Mouse (Mus musculus) liver, embryonic 13.5 days (tissue): ENCODE results near the gene Hoxd10. TPM values are rescaled to one million over a fixed set of nuclear protein-coding genes. Genes with fewer than 3 reads are reported as not detected.

Experiments used
- ATAC-seq: fragments of 200-750 bp; cut with Nextera tagmentation; 2 replicates; pipeline ENCODE4 v1.8.0; 2017; ENCODE audit warnings: low read depth, mild to moderate bottlenecking, moderate number of reproducible peaks, moderate library complexity
- DNase-seq: peaks from one replicate; pipeline ENCODE4 v3.0.0; 2022
- H3K27ac ChIP-seq: fragments of 300-500 bp; sonication (generic); 2 replicates; pipeline ENCODE4 v1.5.1; 2015; ENCODE audit warnings: moderate library complexity, mild to moderate bottlenecking, inconsistent platforms
- H3K27me3 ChIP-seq: fragments of 300-500 bp; sonication (generic); 2 replicates; pipeline ENCODE4 v1.6.1; 2015; ENCODE audit warnings: mild to moderate bottlenecking, inconsistent platforms
- H3K36me3 ChIP-seq: fragments of 300-500 bp; sonication (generic); 2 replicates; pipeline ENCODE4 v1.6.1; 2015; ENCODE audit warnings: mild to moderate bottlenecking, inconsistent platforms
- H3K4me1 ChIP-seq: fragments of 300-500 bp; sonication (generic); replicated peaks from 2 replicates; pipeline ENCODE4 v1.6.1; 2015; ENCODE audit warnings: inconsistent platforms
- H3K4me2 ChIP-seq: fragments of 300-500 bp; sonication (generic); 2 replicates; pipeline ENCODE4 v1.6.1; 2015; ENCODE audit warnings: inconsistent platforms, mild to moderate bottlenecking, moderate library complexity
- H3K4me3 ChIP-seq: fragments of 300-500 bp; sonication (generic); replicated peaks from 2 replicates; pipeline ENCODE4 v1.5.1; 2015; ENCODE audit warnings: mild to moderate bottlenecking, inconsistent platforms
- H3K9ac ChIP-seq: fragments of 300-500 bp; sonication (generic); 2 replicates; pipeline ENCODE4 v1.6.1; 2015; ENCODE audit warnings: mild to moderate bottlenecking, inconsistent platforms
- H3K9me3 ChIP-seq: fragments of 300-500 bp; sonication (generic); replicated peaks from 2 replicates; pipeline ENCODE4 v1.6.1; 2016; ENCODE audit warnings: inconsistent platforms
- whole genome bisulfite sequencing: fragments of 180-500 bp; shearing (Covaris S2); methylation state at CpG from one replicate; pipeline ENCODE4 v1.1.7; 2015; ENCODE audit not compliant: insufficient replicate concordance; 5-methylcytosine and 5-hydroxymethylcytosine counted together
- polyA plus RNA-seq: library from polyadenylated mRNA; unstranded; fragments of >200 nt; fragmentation: Nextera tagmentation; extraction: Ambion mirVana; gene quantifications from 2 replicates; pipeline ENCODE4 v1.2.1, GENCODE M21; 2015

Hoxd10 gene
- polyA plus RNA-seq, 1 experiment from 2014 or later: not detected

- Histone ChIP-seq H3K4me1 (no peaks in the 10 kb centered on the region), H3K36me3 (no peaks in the 10 kb centered on the region), H3K4me2 (no peak overlapping the region), H3K9me3 (no peaks in the 10 kb centered on the region), H3K27me3 (peaks cover 98% of the 10 kb centered on the region), H3K27ac (no peak overlapping the region), H3K4me3 (no peak overlapping the region), H3K9ac (no peak overlapping the region)
- DNase-seq (no peak), ATAC-seq (no peak)
- WGBS: 13% methylated on average over 9 of the region's 9 CpGs
These were observed 40.2 kb downstream of the Hoxd10 start for GRCm38 (mm10) chr2:74731799-74732512.

GRCm38 (mm10) chr2:74732513-74733316 lies 41.0 kb downstream of the Hoxd10 start:
- Histone ChIP-seq H3K4me2 (no peak overlapping the region), H3K4me3 (no peak overlapping the region), H3K27ac (no peak overlapping the region), H3K27me3 (peaks cover 98% of the 10 kb centered on the region), H3K9ac (no peak overlapping the region), H3K4me1 (no peaks in the 10 kb centered on the region), H3K9me3 (no peaks in the 10 kb centered on the region), H3K36me3 (no peaks in the 10 kb centered on the region)
- DNase-seq (no peak), ATAC-seq (no peak)
- WGBS: 2% methylated on average over 52 of the region's 52 CpGs

- Histone ChIP-seq H3K4me2 (no peak overlapping the region), H3K36me3 (no peaks in the 10 kb centered on the region), H3K9ac (no peak overlapping the region), H3K27ac (no peak overlapping the region), H3K9me3 (no peaks in the 10 kb centered on the region), H3K27me3 (peaks cover 98% of the 10 kb centered on the region), H3K4me3 (no peak overlapping the region), H3K4me1 (no peaks in the 10 kb centered on the region)
- DNase-seq (no peak), ATAC-seq (no peak)
- 1% methylated on average over 16 of the region's 16 CpGs for WGBS
These were observed 41.6 kb downstream of the Hoxd10 start for GRCm38 (mm10) chr2:74733317-74733661.

GRCm38 (mm10) chr2:74733765-74734164 lies 42.0 kb downstream of the Hoxd10 start:
- Histone ChIP-seq H3K9me3 (no peaks in the 10 kb centered on the region), H3K36me3 (no peaks in the 10 kb centered on the region), H3K27me3 (peaks cover 98% of the 10 kb centered on the region), H3K4me3 (no peak overlapping the region), H3K4me1 (no peaks in the 10 kb centered on the region), H3K4me2 (no peak overlapping the region), H3K9ac (no peak overlapping the region), H3K27ac (no peak overlapping the region)
- no peak for DNase-seq
- no peak for ATAC-seq
- WGBS: 5% methylated on average over 6 of the region's 6 CpGs

- peaks cover 98% of the 10 kb centered on the region for H3K27me3 ChIP-seq
- no peaks in the 10 kb centered on the region for H3K9me3 ChIP-seq
- no peaks in the 10 kb centered on the region for H3K4me1 ChIP-seq
- no peak overlapping the region for H3K4me2 ChIP-seq
- H3K9ac ChIP-seq: no peak overlapping the region
- DNase-seq: no peak
- no peak overlapping the region for H3K27ac ChIP-seq
- ATAC-seq: no peak
- H3K4me3 ChIP-seq: no peak overlapping the region
- H3K36me3 ChIP-seq: no peaks in the 10 kb centered on the region
- 6% methylated on average over 13 of the region's 13 CpGs for WGBS
These were observed 42.7 kb downstream of the Hoxd10 start for GRCm38 (mm10) chr2:74734451-74734850.

- no peak overlapping the region for H3K4me2 ChIP-seq
- H3K9ac ChIP-seq: no peak overlapping the region
- no peak overlapping the region for H3K27ac ChIP-seq
- no peaks in the 10 kb centered on the region for H3K9me3 ChIP-seq
- ATAC-seq (no peak), DNase-seq (no peak)
- no peaks in the 10 kb centered on the region for H3K36me3 ChIP-seq
- no peaks in the 10 kb centered on the region for H3K4me1 ChIP-seq
- H3K27me3 ChIP-seq: peaks cover 100% of the 10 kb centered on the region
- 7% methylated on average over 27 of the region's 27 CpGs for WGBS
- no peak overlapping the region for H3K4me3 ChIP-seq
These were observed 43.5 kb downstream of the Hoxd10 start for GRCm38 (mm10) chr2:74734996-74735811.

- Histone ChIP-seq H3K9ac (no peak overlapping the region), H3K4me2 (no peak overlapping the region), H3K4me1 (no peaks in the 10 kb centered on the region), H3K27ac (no peak overlapping the region), H3K4me3 (no peak overlapping the region), H3K27me3 (peaks cover 100% of the 10 kb centered on the region), H3K36me3 (no peaks in the 10 kb centered on the region), H3K9me3 (no peaks in the 10 kb centered on the region)
- 2% methylated on average over 42 of the region's 42 CpGs for WGBS
- DNase-seq (no peak), ATAC-seq (no peak)
These were observed 44.3 kb downstream of the Hoxd10 start for GRCm38 (mm10) chr2:74735851-74736687.

- H3K4me3 ChIP-seq: no peak overlapping the region
- H3K9me3 ChIP-seq: no peaks in the 10 kb centered on the region
- no peak overlapping the region for H3K9ac ChIP-seq
- 9% methylated on average over 15 of the region's 15 CpGs for WGBS
- no peaks in the 10 kb centered on the region for H3K36me3 ChIP-seq
- no peak overlapping the region for H3K27ac ChIP-seq
- DNase-seq: no peak
- ATAC-seq: no peak
- H3K4me2 ChIP-seq: no peak overlapping the region
- no peaks in the 10 kb centered on the region for H3K4me1 ChIP-seq
- peaks cover 99% of the 10 kb centered on the region for H3K27me3 ChIP-seq
These were observed 45.2 kb downstream of the Hoxd10 start for GRCm38 (mm10) chr2:74736688-74737577.

- Histone ChIP-seq H3K4me2 (no peak overlapping the region), H3K27me3 (peaks cover 99% of the 10 kb centered on the region), H3K9me3 (no peaks in the 10 kb centered on the region), H3K4me1 (no peaks in the 10 kb centered on the region), H3K27ac (no peak overlapping the region), H3K4me3 (no peak overlapping the region), H3K9ac (no peak overlapping the region), H3K36me3 (no peaks in the 10 kb centered on the region)
- ATAC-seq: no peak
- no peak for DNase-seq
- WGBS: 17% methylated on average over 7 of the region's 7 CpGs
These were observed 45.9 kb downstream of the Hoxd10 start for GRCm38 (mm10) chr2:74737578-74738070.
